Mouse (Mus musculus) adrenal gland, postnatal 25 days (tissue): ENCODE results near the gene Sult2b1. TPM values are rescaled to one million over a fixed set of nuclear protein-coding genes. Genes with fewer than 3 reads are reported as not detected.

Experiments
- DNase-seq: peaks from one replicate; pipeline ENCODE4 v3.0.0; 2021; ENCODE audit warnings: mixed read lengths
- total RNA-seq: library from RNA; stranded (reverse); gene quantifications from 2 replicates; pipeline ENCODE4 v1.2.3, GENCODE M21; 2021

Sult2b1 gene
- total RNA-seq, 1 experiment from 2014 or later: 1.1 TPM

DNA sequence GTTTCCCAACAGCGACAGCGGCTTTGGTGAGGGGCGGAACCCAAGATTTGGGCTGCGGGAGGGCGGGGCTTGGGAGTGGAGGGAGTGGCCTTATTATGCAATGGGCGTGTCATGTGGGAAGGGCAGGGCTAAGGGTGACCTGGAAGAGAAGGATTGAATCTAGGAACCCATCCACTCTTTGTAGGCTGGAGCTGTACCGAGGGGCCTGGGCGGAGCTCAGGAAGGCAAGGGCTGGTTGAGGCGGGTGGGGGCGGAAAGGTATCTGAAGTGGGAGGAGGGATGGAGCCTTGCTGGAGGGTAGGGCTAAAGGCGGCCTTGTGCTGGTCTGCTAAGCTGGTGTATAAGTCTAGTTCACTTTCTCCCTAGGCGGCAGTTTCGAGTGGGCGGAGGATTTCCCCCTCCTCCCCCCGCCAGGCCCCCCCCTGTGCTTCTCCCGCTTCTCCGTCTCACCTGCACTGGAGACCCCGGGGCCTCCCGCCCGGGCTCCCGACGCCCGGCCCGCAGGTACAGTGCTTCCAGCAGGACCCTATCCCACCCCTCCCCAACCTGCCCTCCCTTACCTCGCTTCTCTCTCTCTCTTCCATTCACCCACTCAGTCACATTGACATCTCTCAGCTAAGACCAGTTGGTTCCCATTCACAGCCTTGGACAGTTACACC, 16.2 kb upstream of the Sult2b1 start:
- DNase-seq: peak; percentile 55

DNA sequence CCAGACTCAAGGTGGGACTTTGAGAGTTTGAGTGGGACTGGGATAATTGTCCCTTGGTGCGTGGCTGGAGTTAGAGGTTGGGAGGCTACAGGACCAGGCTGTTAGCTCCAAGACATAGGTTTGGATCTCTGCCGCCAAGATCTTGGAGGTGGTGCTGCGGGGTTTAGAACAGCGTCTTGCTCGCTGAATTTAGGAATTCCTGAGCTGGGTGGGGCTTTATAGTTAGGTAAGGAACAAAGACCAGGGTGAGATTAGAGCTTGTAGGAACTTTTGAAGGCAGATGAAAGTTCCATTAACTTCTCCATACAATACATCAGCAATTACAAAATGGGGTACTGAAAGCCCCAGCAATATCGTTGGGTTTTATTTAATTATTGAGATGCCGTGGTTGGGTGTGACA, 15.5 kb upstream of the Sult2b1 start:
- DNase-seq: no peak

DNA sequence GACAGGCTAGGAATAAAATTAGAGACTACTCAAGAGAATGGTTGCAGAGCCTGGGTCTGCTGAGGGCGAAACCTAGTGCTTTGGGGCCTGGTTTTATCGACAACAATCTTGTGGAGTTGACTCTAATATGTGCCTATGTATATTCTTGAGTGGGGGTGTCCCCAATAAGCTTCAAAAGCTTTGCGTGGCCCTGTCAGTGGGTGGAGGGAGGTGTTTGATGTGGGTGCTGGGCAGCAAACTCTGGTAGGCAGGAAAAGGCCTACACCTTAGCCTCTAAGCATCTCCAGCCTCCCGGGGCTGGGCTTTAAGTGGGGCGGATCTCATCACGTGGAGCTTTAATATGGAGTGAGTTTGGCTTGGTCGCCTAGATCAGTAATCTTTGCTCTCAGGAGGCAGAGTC, 14.5 kb upstream of the Sult2b1 start:
- DNase-seq: no peak

DNA sequence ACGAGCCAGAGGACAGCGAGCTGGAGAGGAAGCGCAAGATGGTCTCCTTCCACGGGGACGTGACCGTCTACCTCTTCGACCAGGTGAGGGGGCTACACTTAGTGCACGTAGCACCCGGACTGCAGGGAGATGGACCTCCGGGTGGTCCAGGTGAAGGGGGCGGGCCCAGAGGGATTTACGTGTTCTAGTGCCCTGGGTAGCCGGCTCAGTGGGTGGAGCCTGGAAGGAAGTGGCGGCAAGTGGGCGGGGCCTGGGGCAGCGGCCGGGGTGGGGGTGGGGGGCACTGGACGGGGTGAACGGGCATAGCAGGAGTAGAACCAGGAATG, 14.0 kb upstream of the Sult2b1 start:
- peak; percentile 58 for DNase-seq

DNA sequence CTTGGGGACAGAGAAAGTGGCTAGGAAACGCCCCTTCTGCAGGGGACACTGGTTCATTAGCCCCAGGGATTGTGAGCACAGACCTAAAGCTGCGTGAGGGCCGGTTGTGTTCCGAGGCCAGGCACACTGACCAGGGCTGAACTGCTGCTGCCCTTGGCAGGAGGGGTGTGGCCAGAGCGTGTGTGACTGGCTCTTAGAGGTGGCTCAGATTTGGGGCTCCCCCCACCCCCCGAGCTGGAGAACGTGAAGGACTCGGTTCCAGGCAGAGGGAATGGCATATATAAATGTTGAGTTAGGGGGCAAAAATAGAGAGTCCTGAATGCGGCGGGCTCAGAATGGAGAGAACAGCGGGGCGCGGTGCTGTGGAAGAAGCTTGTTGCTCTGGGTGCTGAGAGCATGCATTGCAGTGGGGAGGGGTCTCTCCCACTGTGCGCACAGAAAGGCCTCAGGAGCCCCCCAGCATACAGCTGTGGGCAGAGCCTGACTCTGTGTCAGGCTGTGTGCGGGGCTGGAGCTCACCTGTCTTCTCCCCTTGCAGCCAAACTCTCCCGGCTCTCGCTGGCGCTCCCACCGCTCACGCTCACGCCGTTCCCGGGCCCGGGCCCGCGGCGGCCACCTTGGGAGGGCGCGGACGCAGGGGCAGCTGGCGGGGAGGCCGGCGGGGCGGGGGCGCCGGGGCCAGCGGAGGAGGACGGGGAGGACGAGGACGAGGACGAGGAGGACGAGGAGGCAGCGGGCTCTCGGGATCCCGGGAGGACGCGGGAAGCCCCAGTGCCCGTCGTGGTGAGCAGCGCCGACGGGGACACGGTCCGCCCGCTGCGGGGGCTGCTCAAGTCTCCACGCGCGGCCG, 13.4 kb upstream of the Sult2b1 start:
- peak; percentile 40 for DNase-seq

DNA sequence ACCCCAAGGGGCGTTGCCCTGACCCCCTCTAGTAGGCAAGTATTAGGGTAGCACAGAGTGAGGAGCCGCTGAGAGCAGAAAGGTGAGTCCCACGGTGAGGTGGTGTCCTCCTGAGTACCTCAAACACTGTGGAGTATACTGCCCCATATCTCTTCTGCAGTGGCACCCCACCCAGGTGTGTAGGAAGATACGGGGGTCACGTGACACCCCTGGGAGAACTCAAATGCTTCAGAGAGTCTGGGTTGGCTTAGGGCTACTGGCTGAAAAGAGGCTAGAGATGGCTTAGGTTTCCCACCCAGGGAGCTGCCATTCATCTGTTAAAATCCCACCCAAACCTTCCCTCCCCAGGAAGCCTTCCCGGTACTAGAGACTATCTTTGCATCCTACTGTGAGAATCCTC, 12.5 kb upstream of the Sult2b1 start:
- no peak for DNase-seq

DNA sequence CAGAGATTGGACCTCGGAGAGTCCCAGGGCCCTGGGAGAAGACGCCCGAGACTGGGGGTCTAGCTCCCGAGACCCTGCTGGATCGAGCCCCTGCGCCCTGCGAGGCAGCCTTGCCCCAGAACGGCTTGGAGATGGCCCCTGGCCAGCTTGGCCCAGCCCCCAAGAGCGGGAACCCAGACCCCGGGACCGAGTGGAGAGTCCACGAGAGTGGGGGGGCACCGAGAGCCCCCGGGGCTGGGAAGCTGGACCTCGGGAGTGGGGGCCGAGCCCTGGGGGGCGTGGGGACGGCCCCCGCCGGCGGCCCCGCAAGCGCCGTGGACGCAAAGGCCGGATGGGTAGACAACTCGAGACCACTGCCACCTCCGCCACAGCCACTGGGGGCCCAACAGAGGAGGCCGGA, 10.5 kb upstream of the Sult2b1 start:
- no peak for DNase-seq

DNA sequence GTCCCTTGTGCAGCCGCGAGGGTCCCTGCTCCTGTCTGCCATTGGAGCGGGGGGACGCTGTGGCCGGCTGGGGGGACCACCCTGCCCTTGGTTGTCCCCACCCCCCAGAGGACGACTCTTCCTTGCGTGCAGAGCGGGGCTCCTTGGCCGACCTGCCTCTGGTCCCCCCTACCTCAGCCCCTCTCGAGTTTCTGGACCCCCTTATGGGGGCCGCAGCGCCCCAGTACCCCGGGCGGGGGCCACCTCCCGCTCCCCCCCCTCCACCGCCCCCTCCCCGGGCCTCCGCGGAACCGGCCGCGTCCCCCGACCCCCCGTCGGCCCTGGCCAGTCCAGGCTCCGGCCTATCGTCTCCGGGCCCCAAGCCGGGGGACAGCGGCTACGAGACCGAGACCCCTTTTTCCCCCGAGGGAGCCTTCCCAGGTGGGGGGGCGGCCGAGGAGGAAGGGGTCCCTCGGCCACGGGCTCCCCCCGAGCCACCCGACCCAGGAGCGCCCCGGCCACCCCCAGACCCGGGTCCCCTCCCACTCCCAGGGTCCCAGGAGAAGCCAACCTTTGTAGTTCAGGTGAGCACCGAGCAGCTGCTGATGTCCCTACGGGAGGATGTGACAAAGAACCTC, 9.6 kb upstream of the Sult2b1 start:
- no peak for DNase-seq

DNA sequence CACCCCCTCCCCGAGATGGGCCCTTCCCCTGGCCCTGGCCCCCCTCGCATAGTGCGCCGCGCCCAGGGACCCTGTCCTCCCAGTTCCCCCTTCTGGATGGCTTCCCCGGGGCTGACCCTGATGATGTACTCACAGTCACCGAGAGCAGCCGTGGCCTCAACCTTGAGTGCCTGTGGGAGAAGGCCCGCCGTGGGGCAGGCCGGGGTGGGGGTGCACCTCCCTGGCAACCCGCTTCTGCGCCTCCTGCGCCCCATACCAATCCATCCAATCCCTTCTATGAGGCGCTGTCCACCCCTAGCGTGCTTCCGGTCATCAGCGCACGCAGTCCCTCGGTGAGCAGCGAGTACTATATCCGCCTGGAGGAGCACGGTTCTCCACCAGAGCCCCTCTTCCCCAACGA, 8.8 kb upstream of the Sult2b1 start:
- DNase-seq: no peak

DNA sequence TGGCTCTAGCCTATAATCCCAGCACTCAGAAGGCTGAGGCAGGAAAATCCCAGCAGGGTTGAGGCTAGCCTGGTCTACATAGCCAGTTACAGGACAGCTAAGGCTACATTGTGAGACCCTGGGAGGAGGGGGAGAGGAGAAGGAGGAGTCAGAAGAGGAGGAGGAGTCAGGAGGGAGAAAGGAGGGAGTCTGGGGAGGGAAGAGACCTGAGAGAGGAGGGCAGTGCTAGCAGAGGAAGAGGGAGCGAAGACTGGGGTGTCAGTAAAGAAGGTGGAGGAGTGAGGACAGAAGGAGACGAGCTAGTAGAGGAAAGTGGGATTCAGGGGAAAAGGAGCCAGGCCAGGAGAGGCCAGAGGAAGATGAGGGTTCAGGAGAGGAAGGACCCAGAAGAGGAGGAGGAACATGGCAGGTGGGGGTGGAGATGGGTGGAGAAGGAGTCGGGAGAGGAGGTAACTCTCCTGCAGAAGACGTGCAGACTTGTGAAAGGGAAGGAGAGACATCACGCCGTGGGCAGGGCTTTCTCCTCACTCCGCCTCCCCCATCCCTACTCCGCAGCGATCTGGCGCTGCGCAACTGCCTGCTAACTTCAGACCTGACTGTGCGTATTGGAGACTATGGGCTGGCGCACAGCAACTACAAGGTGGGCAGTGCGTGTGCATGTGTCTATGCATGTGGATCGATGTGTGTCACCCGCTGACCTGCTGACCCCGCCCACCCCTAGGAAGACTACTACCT, 7.5 kb upstream of the Sult2b1 start:
- DNase-seq: no peak

DNA sequence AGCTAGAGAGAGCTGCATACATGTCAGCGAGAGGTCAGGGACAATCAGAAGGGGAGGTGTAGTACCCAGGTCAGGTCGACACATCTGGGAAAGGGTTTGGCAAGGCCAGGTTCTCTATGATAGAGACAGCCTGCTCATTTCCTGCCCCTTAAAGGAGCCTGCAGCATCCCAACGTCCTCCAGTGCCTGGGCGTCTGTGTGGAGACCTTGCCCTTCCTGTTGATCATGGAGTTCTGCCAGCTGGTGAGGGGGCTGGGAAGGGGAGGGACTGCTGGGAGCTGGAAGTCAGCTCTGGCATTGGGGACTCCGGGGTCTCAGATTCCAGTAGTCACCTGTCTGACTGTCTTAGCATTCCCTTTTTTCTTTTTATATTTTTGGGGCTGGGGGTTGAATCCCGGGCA, 6.3 kb upstream of the Sult2b1 start:
- DNase-seq: no peak

DNA sequence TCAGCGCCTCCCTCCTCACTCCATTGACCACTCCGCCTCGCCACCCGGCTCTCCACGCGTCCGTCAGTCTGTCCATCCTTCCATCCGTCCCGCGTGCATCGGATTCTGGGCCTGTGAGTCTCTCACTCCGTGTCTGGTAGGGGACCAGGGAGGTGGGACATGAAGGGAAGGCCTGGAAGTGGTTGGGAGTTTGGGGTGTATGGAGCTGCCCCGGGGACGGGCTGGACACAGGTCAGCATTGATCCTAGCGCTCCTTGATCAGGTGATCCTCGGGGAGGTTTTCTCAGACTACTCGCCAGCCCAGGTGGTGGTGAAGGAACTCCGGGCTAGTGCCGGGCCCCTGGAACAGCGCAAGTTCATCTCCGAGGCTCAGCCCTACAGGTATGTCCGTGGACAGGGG, 3.2 kb upstream of the Sult2b1 start:
- no peak for DNase-seq

DNA sequence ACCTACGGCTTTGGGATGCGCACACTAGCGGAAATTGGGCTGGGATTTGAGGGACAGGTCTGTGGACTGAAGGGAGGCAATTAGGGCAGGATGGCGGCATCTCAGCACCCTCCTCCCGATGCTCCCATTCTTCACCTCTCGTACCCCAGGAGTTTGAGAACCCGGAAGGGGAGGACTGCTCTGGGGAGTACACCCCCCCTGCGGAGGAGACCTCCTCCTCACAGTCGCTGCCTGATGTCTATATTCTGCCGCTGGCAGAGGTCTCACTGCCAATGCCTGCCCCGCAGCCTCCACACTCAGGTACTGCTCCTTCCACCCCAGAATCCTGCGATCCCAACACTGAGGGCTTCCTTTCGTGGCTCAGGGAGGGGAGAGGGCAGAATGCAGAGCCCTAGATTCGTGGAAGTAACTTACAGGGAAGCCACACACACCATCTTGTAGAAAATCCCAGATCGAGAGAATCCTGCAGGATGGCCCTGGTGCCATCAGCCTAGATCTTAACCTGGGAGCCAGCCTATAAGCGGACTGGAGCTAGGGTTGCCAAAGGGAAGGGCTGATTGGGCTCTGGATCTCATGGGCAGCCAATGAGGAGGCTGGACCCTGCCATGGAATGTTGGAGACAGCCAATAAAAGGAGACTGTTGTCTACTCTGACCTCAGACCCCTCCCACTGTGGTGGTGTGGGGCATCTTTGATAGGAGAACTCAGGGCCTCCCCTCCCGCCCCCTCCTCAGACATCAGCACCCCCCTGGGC, 2.4 kb upstream of the Sult2b1 start:
- no peak for DNase-seq

DNA sequence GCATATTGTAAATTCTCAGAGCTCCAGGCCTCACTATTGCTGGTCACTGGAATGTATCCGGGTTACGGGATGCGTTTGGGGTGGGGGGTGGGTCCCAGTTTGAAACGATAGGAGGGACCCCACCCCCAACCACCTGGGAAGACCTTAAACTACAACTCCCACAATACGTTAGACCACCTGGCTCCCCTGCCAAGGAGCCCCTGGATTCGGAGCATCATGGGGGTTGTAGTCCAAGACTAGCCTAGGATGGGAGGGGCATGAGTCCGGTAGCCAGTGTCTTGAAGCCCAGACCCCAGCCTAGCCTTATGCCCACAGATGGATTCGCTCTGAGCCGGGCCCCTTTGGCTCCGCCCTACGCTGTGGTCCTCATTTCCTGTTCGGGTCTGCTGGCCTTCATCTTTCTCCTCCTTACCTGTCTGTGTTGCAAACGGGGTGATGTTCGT, 1.7 kb upstream of the Sult2b1 start:
- DNase-seq: no peak

DNA sequence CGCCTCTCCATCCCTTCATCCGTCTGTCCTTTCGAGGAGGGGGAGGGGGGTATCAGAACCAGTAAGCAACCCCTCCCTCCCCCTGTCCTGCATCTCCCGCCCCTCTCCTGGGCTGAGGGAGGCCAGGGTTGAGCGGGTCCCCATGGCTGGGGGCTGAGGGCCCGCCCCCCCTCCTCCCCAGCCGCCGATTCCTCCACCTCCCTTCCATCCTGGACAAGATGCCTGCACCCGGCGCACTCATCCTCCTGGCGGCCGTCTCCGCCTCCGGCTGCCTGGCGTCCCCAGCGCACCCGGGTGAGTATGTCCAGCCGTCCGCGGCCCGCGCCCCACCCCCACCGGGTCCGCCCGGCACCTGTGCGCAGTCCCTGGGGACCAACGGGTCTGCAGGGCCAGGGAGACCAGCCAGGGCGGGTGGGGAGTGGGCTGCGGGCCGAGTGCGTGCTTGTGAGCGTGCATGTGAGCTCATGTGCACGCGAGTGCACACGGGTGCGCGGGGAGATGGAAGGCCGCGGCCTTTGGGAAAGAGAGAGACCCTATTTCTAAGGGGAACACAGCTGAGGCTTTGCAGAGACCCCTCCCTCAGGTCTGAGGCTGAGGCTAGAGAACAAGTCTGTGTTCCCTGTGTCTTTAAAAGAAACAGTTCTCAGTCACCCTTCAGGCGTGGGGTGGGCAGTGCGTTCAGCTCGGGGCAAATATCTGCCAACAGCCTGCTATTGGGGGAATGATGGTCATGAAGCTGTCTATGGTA, 1.1 kb upstream of the Sult2b1 start:
- DNase-seq: peak; percentile 41

DNA sequence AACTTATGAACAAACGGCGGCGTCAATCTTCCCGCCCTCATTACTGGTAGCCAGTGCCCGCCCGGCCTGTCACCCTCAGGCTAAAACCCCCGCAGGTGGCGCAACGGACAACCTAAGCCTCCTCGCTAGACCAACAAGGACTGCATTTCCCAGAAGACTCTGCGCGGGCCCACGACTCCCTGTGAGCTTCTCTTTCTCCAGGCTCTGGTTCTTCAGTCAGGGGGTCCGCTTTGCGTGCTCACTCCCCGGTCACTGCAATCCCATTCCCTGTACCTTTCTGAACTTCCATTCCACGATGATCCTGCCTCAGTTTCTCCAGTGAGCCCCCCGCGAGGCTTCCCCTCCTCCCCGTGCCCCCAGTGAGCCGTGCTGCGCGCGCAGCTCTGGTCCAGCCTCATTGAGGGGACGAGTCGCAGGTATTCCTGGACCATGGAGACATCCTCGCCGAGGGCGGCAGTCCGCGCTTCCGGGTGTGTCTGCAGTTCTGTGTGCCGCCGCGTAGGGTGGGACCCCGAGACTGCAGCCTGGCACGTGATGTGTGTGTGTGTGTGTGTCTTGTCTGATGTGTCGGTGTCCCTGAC, 868 bp downstream of the Sult2b1 start, which contains the start of gene Lmtk3:
Gene Lmtk3, plus strand, starts transcription at position 228 of the 581 bp plus-strand sequence.
- peak; percentile 63 for DNase-seq

DNA sequence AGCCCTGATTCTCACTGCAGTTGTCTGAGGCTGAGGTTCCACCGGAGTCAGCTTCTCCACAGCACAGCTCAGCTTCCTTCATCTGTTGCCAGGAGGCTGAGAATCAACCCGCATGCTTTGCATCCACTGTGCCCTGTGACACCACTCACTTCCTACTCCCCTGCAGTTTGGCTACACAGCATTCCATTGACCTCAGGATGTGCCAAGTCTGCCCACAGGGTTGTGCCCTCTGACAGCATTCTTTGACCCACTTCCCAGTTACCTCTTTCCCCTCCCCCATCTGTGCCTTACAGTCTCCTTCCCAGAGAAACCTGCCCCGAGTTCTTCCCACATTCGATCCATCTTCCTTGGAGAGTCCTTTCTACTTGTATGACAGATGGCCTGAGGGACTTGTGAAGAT, 2.2 kb downstream of the Sult2b1 start:
- no peak for DNase-seq

DNA sequence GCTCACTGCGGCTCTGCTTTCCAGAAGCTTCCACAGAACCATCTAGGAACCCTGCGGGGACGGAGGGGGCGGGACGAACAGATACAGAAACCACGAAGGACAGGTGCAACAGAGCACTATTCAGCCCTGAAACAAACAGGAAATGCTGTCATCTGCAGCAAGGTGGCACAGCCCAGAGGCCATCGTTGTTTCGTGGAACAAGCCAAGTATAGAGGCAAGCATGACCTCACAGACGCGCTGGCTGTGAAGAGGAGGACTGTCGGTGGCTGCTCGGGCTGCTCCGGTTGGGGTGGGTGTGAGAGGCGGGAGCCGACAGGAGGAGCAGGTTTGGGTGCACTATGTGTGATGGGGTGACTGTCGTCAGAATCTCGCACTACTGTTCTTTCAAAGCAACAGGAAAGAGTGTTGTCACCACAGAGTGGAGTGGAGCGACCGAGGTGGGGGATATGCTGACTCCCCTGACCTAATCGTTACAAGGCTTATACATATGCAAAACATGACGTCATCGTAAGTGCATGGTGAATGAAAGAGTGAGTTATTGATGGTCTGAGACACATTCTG, 5.3 kb downstream of the Sult2b1 start:
- DNase-seq: no peak

DNA sequence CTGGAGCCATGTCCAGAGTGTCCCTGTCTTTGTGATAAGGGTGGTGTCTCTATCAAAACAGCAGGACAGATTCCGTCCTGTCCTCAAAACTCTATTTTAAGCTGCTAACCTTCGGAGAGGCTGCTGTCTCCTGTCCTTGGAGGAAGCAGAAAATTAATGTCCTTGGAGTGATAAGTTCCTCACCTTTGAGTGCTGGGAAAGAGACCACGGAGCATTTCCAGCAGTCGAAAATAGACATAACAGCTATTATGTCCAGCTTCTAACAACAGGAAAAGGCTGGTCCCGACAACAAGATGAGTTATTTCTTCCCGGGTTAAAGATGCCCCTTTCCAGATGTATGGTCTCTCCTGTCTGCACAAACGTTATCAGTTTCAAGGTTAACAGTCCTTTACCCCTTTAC, 9.2 kb downstream of the Sult2b1 start:
- DNase-seq: no peak

DNA sequence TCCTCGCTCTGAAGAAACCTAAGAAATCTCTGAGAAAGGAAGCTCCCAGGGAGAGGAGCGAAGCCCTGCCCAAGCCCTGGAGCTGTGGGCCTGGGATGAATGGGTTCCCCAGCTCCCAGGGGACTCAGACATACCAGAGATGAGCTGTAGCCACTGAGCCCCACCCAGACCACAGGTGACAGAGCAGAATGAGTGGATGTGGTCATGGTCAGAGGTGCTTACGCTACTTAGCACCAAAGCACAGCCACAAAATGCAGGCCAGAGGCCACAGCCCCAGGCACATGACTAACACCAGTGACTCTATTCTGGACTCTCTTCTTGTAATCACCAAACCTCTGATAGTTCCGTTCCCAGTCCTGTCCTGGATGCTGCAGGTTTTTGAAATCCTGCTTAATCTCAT, 13.4 kb downstream of the Sult2b1 start:
- no peak for DNase-seq
